Comparison of ENCODE assay signal across 15 mouse cellular contexts in the genomic region with DNA sequence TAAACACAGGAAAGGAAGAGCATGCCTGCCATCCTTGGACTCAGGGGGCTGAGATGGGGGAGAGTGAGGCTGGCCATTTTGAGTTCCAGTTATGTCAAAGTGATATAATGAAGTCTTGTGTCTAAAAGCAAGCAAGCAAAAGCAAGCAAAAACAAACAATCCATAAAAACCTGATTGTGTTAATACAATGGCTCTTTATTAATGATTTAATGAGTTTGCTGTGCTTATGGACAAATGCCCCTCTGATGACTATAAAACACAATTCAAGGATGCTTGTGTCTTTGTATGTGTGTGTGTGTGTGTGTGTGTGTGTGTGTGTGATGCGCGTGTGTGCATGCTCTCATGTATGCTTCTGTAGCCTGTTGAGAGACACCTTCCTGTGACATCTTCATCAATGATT.
"Had no signal": no experiment of that assay in that cellular context is flagged by ENCODE, and none has a peak within 500 bp of the region (broad histone marks: within the 10 kb centered on the region; RNA-seq: fewer than 3 reads in every experiment).

No protein-coding gene starts in this region.

- DNase-seq: gastrocnemius, adult 2 months; gastrocnemius, postnatal 14 days; gastrocnemius, postnatal 36 days; heart, adult 11 months; heart, adult 2 months; heart, postnatal 14 days; heart, postnatal 36 days; kidney, adult 11 months; kidney, adult 2 months; kidney, adult 9 months; kidney, postnatal 14 days; kidney, postnatal 36 days; layer of hippocampus, adult 9-11 months; layer of hippocampus, postnatal 36 days; left cerebral cortex, postnatal 4 days had no signal
